Mouse (Mus musculus) ovary, postnatal 14 days (tissue): ENCODE data around the gene H1f0.

Source experiments
- DNase-seq: peaks from one replicate; pipeline ENCODE4 v3.0.0; 2022; ENCODE audit warnings: low spot score

Gene H1f0

DNA sequence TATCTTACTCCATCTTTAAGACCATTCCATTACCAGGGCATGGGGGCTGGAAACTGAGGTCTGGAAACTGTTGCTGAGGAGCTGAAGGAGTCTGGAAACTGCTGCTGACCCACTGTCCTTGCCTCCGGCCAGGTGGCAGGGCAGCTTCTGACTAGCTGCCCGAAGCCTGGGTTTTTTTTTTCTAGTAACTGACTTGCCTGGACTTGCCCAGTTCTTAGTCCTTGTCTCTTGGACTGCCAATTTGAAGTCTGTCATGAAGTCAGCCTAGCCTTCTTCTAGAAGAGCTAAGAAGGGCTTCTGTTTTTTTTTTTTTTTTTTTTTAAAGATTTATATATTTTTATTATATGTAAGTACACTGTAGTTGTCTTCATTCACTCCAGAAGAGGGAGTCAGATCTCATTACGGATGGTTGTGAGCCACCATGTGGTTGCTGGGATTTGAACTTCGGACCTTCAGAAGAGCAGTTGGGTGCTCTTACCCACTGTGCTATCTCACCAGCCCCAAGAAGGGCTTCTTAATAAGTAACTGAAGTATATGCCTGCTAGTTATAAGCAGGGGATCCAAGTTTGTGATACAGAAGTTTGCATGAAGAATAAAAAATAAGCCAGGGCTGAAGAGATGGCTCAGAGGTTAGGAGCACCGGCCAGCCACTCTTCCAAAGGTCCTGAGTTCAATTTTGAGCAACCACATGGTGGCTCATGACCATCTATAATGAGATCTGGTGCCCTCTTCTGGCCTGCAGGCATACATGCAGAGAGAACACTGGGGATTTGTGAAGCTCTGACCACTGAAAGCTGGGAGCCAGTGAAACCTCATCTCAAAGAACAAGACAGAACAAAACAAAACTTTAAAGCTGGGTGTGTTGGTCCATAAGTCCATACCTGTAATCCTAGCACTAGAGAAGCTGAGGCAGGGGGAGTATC, 43.1 kb downstream of the H1f0 start:
- DNase-seq, result no peak

GRCm38 (mm10) chr15:79073752-79074151, 45.5 kb downstream of the H1f0 start:
- DNase-seq, result no peak

GRCm38 (mm10) chr15:79074446-79074845, 46.2 kb downstream of the H1f0 start:
- no peak for DNase-seq

GRCm38 (mm10) chr15:79074913-79075532, 46.8 kb downstream of the H1f0 start, which contains the start of gene Eif3l:
Gene Eif3l, plus strand, starts transcription at chr15:79075179.
- DNase-seq, result peak; percentile 81

DNA sequence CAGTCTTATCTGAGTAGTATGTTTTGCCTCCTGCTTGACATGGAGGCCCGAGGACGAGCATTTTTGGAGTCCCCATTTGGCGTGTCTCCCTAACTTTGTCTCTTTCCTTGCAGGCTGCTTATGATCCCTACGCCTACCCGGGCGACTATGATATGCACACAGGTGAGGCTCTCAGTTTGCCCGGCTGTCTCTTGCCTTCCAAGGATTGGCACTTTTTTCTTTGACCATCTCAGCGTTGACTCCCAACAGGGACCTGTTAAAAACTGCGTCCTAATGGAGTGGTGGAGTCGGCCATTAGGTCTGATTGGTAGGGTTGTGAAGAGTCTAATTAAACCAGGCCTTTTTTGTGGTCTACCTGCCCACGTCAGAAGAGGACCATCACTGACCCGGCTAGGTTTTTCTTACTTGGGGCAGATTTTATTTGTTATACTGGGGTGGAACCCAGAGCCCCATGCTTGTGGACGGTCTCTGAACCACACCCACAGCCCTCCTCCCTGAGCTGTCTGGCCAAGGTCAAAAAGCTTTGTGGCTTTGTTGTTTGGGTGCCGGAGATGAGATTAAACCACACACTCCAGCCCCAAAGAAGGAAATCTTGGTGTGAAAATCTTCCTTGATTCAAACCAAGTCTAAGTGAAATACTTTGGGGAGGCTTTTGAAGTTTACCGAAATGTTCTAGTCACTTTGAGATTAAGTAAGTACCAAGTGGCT, 47.6 kb downstream of the H1f0 start:
- no peak for DNase-seq

DNA sequence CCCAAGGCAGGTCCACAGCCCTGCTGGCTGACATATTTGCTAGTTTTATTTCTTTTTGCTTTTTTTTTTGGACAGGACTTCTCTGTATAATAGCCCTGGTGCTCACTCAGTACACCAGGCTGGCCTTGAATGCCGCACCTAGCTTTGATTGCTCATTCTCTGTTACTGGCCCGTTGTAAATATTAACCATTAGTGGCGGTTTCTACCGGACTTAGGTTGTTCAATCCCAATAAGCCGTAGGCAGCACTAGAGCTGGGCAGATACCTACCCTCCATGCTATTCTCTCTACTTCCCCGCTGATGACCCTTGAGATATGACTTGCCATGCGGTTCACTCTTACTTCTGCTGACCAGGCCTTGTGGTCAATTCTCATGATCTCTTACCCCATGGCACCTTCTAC, 51.3 kb downstream of the H1f0 start:
- no peak for DNase-seq
